Mouse (Mus musculus): ENCODE data around the gene Slc45a1.
"Not testable (repeated sequence)": the region's sequence is repeated elsewhere in the genome, so short reads cannot be mapped to it uniquely, and the experiment has no call there.

Gene Slc45a1

GRCm38 (mm10) chr4:150606449-150607161 is 45.4 kb downstream of the Slc45a1 start:
- in situ Hi-C loops (cut with MboI, MseI), result no loop called here

- in situ Hi-C loops (cut with MboI, MseI), result no loop called here
Measured at GRCm38 (mm10) chr4:150605804-150606203, 46.2 kb downstream of the Slc45a1 start.

- in situ Hi-C loops (cut with MboI, MseI), result no loop called here
Measured at GRCm38 (mm10) chr4:150603366-150604061, 48.5 kb downstream of the Slc45a1 start.

GRCm38 (mm10) chr4:150601489-150601888 is 50.5 kb downstream of the Slc45a1 start:
- in situ Hi-C loops (cut with MboI, MseI), result no loop called here

- in situ Hi-C loops (cut with MboI, MseI), result not testable (repeated sequence)
Measured at GRCm38 (mm10) chr4:150600503-150600902, 51.5 kb downstream of the Slc45a1 start.

- in situ Hi-C loops (cut with MboI, MseI), result no loop called here
Measured at GRCm38 (mm10) chr4:150599119-150599992, 52.6 kb downstream of the Slc45a1 start.

GRCm38 (mm10) chr4:150598686-150599085 is 53.3 kb downstream of the Slc45a1 start:
- in situ Hi-C loops (cut with MboI, MseI), result no loop called here

GRCm38 (mm10) chr4:150595991-150596390 is 56.0 kb downstream of the Slc45a1 start:
- in situ Hi-C loops (cut with MboI, MseI), result no loop called here

- in situ Hi-C loops (cut with MboI, MseI), result no loop called here
Measured at GRCm38 (mm10) chr4:150595071-150595470, 56.9 kb downstream of the Slc45a1 start.

GRCm38 (mm10) chr4:150594298-150594829 is 57.6 kb downstream of the Slc45a1 start:
- in situ Hi-C loops (cut with MboI, MseI), result no loop called here

GRCm38 (mm10) chr4:150593473-150594217 is 58.3 kb downstream of the Slc45a1 start:
- in situ Hi-C loops (cut with MboI, MseI), result no loop called here

GRCm38 (mm10) chr4:150592087-150592486 is 59.9 kb downstream of the Slc45a1 start:
- in situ Hi-C loops (cut with MboI, MseI), result no loop called here

- in situ Hi-C loops (cut with MboI, MseI), result no loop called here
Measured at GRCm38 (mm10) chr4:150591602-150592001, 60.4 kb downstream of the Slc45a1 start.

GRCm38 (mm10) chr4:150590621-150591282 is 61.2 kb downstream of the Slc45a1 start:
- in situ Hi-C loops (cut with MboI, MseI), result no loop called here

GRCm38 (mm10) chr4:150588300-150588621 is 63.7 kb downstream of the Slc45a1 start:
- in situ Hi-C loops (cut with MboI, MseI), result no loop called here

- in situ Hi-C loops (cut with MboI, MseI), result no loop called here
Measured at GRCm38 (mm10) chr4:150587597-150588299, 64.2 kb downstream of the Slc45a1 start.

- in situ Hi-C loops (cut with MboI, MseI), result no loop called here
Measured at GRCm38 (mm10) chr4:150586275-150586674, 65.7 kb downstream of the Slc45a1 start.

- in situ Hi-C loops (cut with MboI, MseI), result no loop called here
Measured at GRCm38 (mm10) chr4:150585800-150586199, 66.2 kb downstream of the Slc45a1 start.

- in situ Hi-C loops (cut with MboI, MseI), result no loop called here
Measured at GRCm38 (mm10) chr4:150583777-150584135, 68.2 kb downstream of the Slc45a1 start.
